Mouse (Mus musculus) G1E-ER4 (cell line): ENCODE measurements around the gene Rhot2. TPM values are rescaled to one million over a fixed set of nuclear protein-coding genes. Genes with fewer than 3 reads are reported as not detected.

Source experiments
- GATA1 ChIP-seq: IDR thresholded peaks from one replicate; pipeline ENCODE4 v1.8.0; 2012; ENCODE audit warnings: low read length, inconsistent platforms
- polyA plus RNA-seq: library from polyadenylated mRNA; stranded (reverse); fragments of >175 nt; gene quantifications from 2 replicates; pipeline ENCODE4 v1.2.3, GENCODE M21; 2012

The Rhot2 gene
- polyA plus RNA-seq, 1 experiment: 251 TPM

DNA sequence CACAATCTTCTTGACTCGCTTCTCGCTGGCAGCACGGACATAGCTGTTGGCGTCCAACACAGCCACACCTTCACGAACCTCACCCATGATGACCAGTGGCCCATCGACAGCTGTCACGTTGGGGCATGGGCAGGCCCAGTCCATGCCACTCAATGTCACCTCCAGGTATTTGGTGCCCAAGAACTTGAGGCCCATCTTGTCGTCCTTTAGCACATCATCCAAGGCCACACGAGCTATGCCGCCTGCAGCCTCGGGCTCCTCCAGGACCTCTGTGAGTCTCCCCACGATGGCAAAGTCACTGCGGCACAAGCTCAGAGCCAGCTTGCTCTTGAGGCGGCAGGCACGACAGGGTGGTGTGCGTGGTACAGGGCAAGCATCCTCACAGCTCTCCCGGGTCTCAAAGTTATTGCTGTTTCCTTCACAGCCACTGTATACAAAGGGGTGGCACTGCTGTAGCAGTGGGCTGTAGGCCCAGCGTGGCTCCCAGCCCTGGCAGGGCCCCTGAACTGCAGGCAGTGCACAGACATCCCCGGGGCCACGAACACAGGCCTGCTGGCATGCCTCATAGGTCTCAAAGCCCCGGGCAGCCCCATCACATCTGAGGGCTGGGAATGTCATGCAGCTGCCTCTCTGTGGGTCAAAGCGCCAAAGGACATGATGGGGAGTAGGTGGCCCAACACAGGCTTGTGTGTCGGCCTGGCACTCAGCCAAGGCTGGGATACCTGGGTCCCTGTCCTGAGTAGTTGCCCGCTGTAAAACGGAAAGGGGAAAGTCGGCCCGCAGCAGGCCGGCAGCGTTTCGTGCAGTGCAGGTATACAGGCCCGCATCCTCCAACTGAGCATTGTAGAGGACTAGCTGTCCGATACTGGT, 33.3 kb upstream of the Rhot2 start:
- TF ChIP-seq GATA1: no peak

DNA sequence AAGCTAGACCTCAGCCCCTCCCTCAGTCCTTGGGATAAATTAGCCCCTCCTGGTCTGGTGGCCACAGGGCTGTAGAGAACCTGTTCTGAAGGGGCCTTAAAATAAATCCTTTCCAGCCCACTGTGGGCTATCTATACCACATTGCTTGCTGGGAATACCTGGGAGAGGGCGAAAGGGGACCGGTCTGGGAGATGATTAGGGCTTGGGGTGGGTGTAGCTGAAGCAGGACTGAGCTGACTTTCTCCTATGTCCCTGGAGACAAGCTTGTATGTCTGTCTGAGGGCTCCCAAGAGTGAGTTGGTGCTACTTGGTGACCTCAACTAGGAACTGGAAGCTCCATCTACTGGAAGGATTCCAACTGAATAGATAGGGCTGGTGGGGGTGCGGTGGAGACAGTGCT, 32.4 kb upstream of the Rhot2 start:
- no peak for TF ChIP-seq GATA1

DNA sequence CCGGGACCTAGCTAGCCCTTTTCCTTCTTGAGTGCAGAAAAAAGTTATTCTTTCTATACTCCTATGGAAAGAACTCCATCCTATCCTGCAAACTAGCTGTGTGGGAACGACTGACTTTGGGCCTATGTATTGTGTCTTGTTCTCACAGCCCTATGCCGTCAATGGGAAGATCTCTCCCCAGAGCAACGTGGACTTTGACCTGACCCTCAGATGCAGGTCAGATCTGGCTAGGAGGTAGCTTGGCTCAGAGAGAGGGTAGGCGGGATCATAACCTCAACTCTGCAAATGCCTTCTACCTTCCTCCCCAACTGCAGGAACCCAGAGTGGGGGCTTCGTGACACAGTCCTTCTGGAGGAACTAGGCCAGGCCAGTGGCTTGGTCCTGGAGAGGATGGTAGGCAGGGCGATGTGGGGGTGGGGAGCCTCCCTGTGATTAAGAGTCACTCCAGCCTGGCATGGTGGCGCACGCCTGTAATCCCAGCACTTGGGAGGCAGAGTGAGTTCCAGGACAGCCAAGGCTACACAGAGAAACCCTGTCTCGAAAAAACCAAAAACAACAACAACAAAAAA, 31.8 kb upstream of the Rhot2 start:
- no peak for TF ChIP-seq GATA1

DNA sequence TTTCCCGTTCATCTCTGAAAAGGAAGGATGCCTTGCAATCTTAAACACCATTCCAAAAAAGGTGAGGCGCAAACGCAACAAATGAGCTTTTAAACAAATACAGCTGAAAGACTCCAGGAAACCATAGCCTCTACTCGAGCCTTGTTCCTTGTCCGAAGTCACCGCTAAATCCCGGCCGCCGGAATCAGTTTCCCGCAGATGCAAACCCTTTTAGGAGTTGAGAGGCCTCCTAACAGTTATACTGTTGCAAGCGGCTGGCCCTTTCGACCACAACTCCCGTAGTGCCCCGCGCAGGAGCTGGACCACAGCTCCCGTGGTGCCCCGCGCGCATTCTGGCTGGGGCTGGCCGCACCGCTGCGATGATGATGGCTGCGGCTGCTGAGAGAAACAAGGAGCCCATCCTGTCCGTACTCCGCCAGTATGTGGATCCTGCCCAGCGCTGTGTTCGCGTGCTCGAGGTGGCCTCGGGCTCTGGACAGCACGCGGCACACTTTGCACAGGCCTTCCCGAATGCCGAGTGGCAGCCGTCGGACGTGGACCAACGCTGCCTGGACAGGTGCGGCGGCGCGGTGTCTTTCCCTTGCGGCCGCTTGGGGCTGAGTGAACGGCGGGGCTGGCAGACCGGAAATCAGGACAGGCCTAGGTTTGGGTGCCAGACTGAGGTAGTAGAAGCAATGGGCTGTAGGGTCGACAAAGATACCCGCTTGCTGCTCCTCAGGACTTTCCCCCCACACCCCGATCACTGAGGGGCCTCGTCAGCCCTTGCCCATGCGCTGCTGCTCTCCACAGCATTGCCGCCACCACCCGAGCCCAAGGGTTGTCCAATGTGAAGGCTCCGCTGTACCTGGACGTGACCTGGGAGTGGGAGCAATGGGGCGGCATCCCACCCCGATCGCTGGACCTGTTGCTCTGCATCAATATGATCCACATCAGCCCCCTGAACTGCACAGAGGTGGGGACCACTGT, 30.8 kb upstream of the Rhot2 start:
- no peak for TF ChIP-seq GATA1

DNA sequence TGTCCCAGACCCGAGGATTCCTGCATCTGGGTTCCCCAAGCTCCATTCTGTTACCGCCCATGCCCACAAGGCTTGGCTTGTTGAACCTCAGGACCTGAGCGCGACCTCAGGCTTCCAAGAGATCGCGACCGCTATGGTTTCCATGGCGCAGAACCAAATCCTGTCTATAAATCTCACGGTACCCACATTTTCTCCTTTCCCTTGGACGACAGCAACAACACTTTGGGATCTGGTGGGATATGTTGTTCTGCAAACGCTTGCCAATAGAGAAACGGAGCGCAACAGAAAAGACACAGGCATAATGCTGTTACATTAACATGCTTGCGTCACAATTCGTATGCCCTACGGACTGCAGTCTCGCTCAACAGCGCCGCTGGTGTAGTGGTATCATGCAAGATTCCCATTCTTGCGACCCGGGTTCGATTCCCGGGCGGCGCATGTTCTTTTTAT, 30.1 kb upstream of the Rhot2 start, which contains the start of gene Mettl26:
TSS of gene Mettl26 (plus strand) at position 354 of the 450 bp plus-strand sequence.
- no peak for TF ChIP-seq GATA1

DNA sequence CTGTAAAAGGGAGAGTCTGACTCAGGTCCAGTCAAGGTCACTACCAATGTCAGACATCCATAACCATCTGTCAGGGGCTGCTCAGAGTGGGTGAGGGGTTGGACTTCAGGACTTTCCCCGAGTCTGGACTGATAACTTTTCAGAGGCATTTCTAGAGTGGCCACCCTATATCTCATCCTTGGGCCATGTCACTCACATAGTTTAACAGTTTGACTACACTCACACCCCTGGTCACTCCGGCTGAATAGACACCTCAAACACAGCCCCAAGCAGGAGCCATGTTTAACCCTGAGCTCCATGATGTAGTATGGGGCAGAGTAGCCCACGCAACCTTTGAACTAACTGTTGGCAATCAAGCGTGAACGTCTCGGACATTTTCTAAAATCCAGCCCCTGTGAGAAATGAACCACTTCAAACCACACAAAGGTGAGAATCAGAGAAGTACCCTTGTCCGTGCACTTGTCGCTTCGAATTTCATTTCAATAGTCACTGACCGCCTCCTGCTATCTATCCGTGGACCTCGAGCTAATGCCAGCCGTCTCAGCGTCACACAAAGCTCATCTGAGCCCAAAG, 29.6 kb upstream of the Rhot2 start:
- no peak for TF ChIP-seq GATA1

DNA sequence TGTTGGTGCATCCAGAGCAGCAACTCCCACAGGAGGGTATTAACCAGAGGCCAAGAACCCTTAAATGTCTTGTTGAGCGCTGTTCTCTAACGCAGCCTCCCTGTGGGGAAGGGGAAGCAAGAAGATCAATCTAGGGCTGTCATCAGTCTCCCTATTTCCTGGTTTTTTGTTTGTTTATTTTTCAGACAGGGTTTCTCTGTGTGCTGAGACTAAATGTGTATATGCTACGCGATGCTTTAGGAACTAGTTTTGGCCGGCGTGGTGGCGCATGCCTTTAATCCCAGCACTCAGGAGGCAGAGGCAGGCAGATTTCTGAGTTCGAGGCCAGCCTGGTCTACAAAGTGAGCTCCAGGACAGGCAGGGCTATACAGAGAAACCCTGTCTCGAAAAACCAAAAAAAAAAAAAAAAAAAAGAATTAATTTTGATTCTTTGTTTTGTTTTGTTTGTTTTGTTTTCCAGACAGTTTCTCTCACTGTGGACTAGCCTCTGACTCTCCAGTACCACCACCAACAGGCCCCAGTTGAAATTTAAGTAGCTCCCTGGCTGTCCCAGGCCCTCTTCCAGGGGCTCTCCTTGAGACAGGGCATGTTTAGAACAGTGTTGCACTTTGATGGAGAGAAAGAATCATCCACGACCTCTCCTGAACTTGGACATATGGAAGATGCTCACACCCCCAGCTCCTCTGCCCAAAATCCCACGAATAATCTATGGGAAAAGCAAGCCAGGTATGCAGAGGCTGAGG, 28.9 kb upstream of the Rhot2 start:
- no peak for TF ChIP-seq GATA1

DNA sequence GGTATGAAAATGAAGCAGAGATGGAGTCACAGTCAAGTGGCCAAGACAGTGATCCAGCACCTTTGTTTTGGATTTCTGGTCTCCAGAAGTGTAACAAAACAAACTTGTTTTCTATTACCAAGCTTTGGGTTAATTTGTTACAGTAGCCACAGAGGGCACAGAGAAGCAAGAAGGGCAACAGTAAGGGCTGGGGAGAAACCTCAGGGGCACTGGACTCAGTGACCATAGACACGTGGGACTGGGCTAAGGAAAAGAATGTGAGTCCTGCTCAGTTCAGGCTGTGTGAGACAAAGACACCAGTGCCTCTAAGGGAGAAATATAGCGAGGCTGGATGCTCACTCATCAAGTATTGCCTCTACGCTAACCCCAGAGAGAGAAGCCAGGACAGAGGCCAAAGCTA, 28.0 kb upstream of the Rhot2 start:
- no peak for TF ChIP-seq GATA1

DNA sequence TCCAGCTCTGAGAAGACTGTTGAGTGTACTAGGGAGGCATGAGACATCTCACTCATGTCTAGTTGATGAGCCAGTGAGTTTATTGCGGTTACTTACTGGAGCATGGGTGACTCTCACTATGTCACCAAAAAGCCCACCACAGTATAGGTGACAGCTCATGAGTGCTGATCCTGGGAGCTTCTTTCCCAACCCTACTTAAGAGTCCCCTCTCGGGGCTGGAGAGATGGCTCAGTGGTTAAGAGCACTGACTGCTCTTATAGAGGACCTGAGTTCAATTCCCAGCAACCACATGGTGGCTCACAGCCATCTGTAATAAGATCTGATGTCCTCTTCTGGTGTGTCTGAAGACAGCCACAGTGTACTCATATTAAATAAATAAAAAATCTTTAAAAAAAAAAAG, 25.3 kb upstream of the Rhot2 start:
- no peak for TF ChIP-seq GATA1

DNA sequence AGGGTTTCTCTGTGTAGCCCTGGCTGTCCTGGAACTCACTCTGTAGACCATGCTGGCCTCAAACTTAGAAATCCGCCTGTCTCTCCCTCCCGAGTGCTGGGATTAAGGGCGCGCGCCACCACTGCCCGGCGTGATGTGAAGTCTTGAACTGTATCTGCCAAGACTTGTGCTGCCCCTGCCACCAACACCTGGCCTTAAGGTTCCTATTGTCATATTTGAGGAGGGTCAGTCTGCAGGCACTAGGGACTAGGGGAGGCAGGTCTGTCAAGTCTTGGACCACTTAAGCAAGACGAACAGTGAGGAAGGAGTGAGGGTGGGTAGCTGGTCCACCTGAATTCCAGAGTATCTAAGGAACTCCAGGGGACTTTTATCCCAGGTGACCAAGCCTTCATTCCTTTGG, 24.8 kb upstream of the Rhot2 start:
- no peak for TF ChIP-seq GATA1

DNA sequence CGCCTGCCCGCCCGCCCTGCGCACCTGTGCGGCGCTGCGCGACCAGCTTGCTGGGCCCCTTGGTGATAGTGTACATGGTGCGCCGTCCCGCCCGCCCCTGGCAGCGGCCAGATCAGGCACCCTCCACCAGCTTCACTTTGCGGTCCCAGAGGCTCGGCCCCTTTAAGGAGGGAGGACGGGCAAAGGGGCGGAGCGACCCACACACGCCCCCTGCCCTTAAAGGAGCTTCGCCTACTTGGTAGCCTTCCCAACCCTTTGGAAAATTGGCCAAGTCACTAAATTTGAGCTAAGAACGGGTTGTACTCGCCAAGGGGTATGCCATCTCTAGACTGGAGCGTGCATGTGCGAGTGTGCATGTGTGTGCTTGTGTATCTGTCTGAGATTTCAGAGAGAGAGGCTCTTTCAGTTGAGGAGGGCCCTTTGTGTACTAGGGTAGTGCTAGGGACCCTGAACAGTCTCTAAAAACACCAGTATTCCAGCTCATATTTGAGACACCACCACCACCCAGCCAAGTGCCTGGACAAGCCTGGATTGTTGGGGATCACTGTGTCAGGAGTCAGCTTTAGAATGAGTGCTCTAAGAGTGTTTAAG, 24.0 kb upstream of the Rhot2 start, which contains the start of gene Mcrip2:
TSS of gene Mcrip2 (minus strand) at position 164 of the 591 bp plus-strand sequence.
- no peak for TF ChIP-seq GATA1

DNA sequence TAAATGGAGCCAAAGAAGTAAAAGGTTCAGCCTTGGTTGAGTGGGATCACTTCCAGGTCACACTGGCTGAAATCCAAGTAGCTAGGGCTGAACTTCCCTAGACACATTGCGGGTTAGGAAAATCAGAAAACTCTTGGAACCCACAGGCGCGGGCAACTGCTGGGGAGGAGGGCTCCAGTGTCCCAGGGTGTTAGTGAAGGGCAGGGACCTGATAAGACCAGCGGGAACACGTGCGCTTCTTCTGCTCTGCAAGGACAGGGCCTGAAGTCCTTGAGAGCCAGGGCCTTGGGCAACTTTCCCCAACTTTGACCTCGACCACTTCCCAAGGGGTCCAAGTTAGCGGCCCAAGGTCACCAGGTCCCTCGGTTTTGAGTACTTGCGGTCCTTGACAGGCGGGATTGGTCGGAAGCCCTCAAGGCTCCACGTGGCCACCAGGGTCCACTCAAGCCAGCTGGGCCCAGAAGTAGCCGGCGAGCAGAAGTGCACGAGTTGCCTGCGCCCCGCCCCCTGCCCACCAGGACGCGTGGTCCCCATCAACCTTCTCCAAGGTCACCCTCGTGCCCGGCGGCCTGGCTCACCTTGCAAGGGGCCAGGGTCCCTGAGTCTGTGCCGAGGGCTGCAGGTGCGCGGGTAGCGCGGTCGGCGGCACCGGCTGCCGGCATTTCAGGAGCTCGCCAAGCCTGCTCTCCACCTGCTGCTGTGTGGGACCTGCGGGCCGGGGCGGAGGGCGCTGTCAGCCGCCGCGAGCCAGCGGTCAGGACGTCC, 23.4 kb upstream of the Rhot2 start:
- TF ChIP-seq GATA1: no peak

DNA sequence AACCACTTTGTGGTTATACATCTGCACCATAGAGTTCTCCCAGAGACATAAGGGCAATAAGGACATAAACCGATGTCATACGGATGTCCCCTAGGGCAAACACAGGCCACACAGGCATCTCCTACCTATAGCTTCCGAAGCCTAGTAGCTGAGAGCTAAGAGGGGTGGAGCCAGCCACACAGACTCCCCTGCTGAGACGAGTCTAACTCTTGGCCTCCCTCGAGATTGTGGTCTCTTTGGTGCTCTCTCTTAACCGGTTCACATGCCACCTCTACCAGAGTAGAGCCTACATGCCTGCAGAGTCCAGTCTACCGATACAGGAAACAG, 22.8 kb upstream of the Rhot2 start:
- no peak for TF ChIP-seq GATA1

DNA sequence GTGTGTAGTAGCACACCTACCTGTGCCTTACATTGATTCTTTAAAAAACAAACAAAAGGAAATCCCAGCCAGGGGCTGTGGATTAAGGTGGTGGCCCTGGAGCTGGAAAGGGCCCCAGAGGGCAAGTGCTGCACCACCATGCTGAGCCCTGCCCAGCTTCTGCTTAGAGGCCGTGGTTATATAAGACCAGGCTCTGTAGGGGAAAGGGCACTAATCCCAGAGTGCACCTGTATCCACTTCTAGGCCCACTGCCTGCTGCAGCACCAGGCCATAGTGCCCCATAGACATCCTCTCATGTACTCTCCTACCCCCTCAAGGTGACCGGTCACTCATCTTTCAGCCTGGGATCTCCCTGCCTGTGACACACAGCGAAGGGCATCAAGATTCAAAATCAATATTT, 21.5 kb upstream of the Rhot2 start:
- TF ChIP-seq GATA1: no peak

DNA sequence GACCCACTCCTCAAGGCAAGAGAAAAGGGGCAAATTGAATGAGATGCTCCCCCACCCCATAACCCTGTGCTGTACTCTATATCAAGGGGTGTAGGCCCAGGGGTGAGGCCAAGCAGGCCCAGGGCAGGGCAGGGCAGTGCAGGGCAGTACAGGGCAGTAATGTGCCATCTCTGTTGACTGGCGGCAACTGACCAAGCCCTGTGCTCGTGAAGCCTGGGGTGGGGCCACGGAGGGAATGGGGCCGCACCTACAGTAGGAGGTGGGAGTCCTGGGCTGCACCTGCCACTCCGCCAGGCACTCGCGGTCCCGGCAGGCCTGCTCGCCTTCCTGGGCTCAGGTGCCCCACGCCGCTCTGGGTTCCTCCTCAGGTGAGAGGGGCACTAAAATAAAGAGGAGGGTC, 20.6 kb upstream of the Rhot2 start:
- no peak for TF ChIP-seq GATA1
